Mouse (Mus musculus) liver, embryonic 16.5 days (tissue): Measurements from ENCODE around the gene Pigw. TPM values are rescaled to one million over a fixed set of nuclear protein-coding genes. Genes with fewer than 3 reads are reported as not detected.
A peak's percentile ranks its signal among the peaks of the same experiment; 100 is the strongest.

Source experiments
- ATAC-seq: fragments of 200-750 bp; cut with Nextera tagmentation; 2 replicates; pipeline ENCODE4 v1.8.0; 2017; ENCODE audit warnings: low read depth, mild to moderate bottlenecking, moderate number of reproducible peaks, moderate library complexity
- H3K27ac ChIP-seq: fragments of 300-500 bp; sonication (generic); 2 replicates; pipeline ENCODE4 v1.5.1; 2014; ENCODE audit warnings: mild to moderate bottlenecking, low read length
- H3K27me3 ChIP-seq: fragments of 300-500 bp; sonication (generic); 2 replicates; pipeline ENCODE4 v1.6.1; 2014; ENCODE audit warnings: low read depth, low read length, mixed read lengths; ENCODE audit not compliant: control insufficient read depth, insufficient read depth
- H3K36me3 ChIP-seq: fragments of 300-500 bp; sonication (generic); 2 replicates; pipeline ENCODE4 v1.6.1; 2014; ENCODE audit warnings: mild to moderate bottlenecking; ENCODE audit not compliant: control insufficient read depth, insufficient read depth
- H3K4me1 ChIP-seq: fragments of 300-500 bp; sonication (generic); 2 replicates; pipeline ENCODE4 v1.6.1; 2014; ENCODE audit warnings: low read depth, low read length, mixed read lengths; ENCODE audit not compliant: control insufficient read depth
- H3K4me2 ChIP-seq: fragments of 300-500 bp; sonication (generic); 2 replicates; pipeline ENCODE4 v1.6.1; 2014; ENCODE audit warnings: low read depth, low read length, mixed read lengths
- H3K4me3 ChIP-seq: fragments of 300-500 bp; sonication (generic); 2 replicates; pipeline ENCODE4 v1.5.1; 2014; ENCODE audit warnings: low read depth, mild to moderate bottlenecking, low read length
- H3K9ac ChIP-seq: fragments of 300-500 bp; sonication (generic); 2 replicates; pipeline ENCODE4 v1.6.1; 2014; ENCODE audit warnings: low read depth, low read length
- H3K9me3 ChIP-seq: fragments of 300-500 bp; sonication (generic); replicated peaks from 2 replicates; pipeline ENCODE4 v1.6.1; 2016; ENCODE audit warnings: low read length; ENCODE audit not compliant: control insufficient read depth
- WGBS: fragments of 180-500 bp; shearing (Covaris S2); extraction: QIAGEN DNeasy Blood & Tissue Kit; methylation state at CpG from one replicate; pipeline ENCODE4 v1.1.7; 2014; ENCODE audit not compliant: insufficient replicate concordance; 5-methylcytosine and 5-hydroxymethylcytosine counted together
- polyA plus RNA-seq: library from polyadenylated mRNA; unstranded; fragments of >200 nt; fragmentation: Nextera tagmentation; extraction: Ambion mirVana; gene quantifications from 2 replicates; pipeline ENCODE4 v1.2.1, GENCODE M21; 2015

Gene Pigw
- 1.3 and 1.4 TPM in 2 replicates for polyA plus RNA-seq

- Histone ChIP-seq H3K9ac (peak within 1 kb of the TSS; percentile 89), H3K27ac (peak within 1 kb of the TSS; percentile 81), H3K36me3 (peaks cover 2% of the 10 kb centered on the region), H3K27me3 (no peaks in the 10 kb centered on the region), H3K4me1 (peaks cover 19% of the 10 kb centered on the region), H3K4me3 (peak within 1 kb of the TSS; percentile 80), H3K9me3 (no peaks in the 10 kb centered on the region), H3K4me2 (peak within 1 kb of the TSS; percentile 100)
- under 1% methylated on average over 73 of the region's 81 CpGs for WGBS
- ATAC-seq = peak; percentile 98
Measured at GRCm38 (mm10) chr11:84879772-84880464, at the start of gene Pigw, which contains the start of gene Myo19. TSS of gene Pigw (minus strand) at chr11:84880285. TSS of gene Myo19 (plus strand) at chr11:84880148.

- H3K4me2 ChIP-seq = no peak overlapping the region
- no peak overlapping the region for H3K9ac ChIP-seq
- H3K27ac ChIP-seq = no peak overlapping the region
- no peaks in the 10 kb centered on the region for H3K27me3 ChIP-seq
- ATAC-seq = no peak
- no peaks in the 10 kb centered on the region for H3K9me3 ChIP-seq
- no peaks in the 10 kb centered on the region for H3K36me3 ChIP-seq
- peaks cover 15% of the 10 kb centered on the region for H3K4me1 ChIP-seq
- H3K4me3 ChIP-seq = no peak overlapping the region
- 71% methylated on average over 6 of the region's 8 CpGs for WGBS
Measured at GRCm38 (mm10) chr11:84920981-84921380, 40.9 kb upstream of the Pigw start.

- no peak for ATAC-seq
- Histone ChIP-seq H3K9ac (no peak overlapping the region), H3K36me3 (no peaks in the 10 kb centered on the region), H3K4me3 (no peak overlapping the region), H3K27me3 (no peaks in the 10 kb centered on the region), H3K4me1 (peaks cover 21% of the 10 kb centered on the region), H3K27ac (no peak overlapping the region), H3K4me2 (no peak overlapping the region), H3K9me3 (no peaks in the 10 kb centered on the region)
- 52% methylated on average over 7 of the region's 7 CpGs for WGBS
Measured at GRCm38 (mm10) chr11:84919951-84920350, 39.9 kb upstream of the Pigw start.

GRCm38 (mm10) chr11:84919276-84919675 is 39.2 kb upstream of the Pigw start:
- no peak overlapping the region for H3K27ac ChIP-seq
- no peak overlapping the region for H3K4me2 ChIP-seq
- ATAC-seq = no peak

GRCm38 (mm10) chr11:84918425-84918824 is 38.3 kb upstream of the Pigw start:
- ATAC-seq = peak; percentile 79
- H3K36me3 ChIP-seq = no peaks in the 10 kb centered on the region
- H3K4me2 ChIP-seq = peak overlapping the region; percentile 45
- no peaks in the 10 kb centered on the region for H3K9me3 ChIP-seq
- H3K4me1 ChIP-seq = peaks cover 24% of the 10 kb centered on the region
- H3K9ac ChIP-seq = no peak overlapping the region
- 0 out of 2 replicates have a peak overlapping the region, but pooled peaks have one; percentile 5 for H3K4me3 ChIP-seq
- H3K27me3 ChIP-seq = no peaks in the 10 kb centered on the region
- H3K27ac ChIP-seq = no peak overlapping the region
- whole genome bisulfite sequencing = 3% methylated on average over 16 of the region's 16 CpGs

More at GRCm38 (mm10) chr11:84919276-84919675, 39.2 kb upstream of the Pigw start:
- Histone ChIP-seq H3K9me3 (no peaks in the 10 kb centered on the region), H3K4me1 (peaks cover 24% of the 10 kb centered on the region), H3K36me3 (no peaks in the 10 kb centered on the region), H3K9ac (no peak overlapping the region), H3K27me3 (no peaks in the 10 kb centered on the region), H3K4me3 (no peak overlapping the region)
- 25% methylated on average over 3 of the region's 3 CpGs for WGBS

- Histone ChIP-seq H3K4me1 (peaks cover 24% of the 10 kb centered on the region), H3K9me3 (no peaks in the 10 kb centered on the region), H3K4me2 (peak overlapping the region; percentile 82), H3K36me3 (peaks cover 6% of the 10 kb centered on the region; the same call in 1 of the 2 replicates), H3K9ac (peak overlapping the region; percentile 73; the same call in 1 of the 2 replicates), H3K4me3 (peak overlapping the region; percentile 80), H3K27ac (no peak overlapping the region), H3K27me3 (no peaks in the 10 kb centered on the region)
- ATAC-seq = no peak
- 54% methylated on average over 7 of the region's 7 CpGs for WGBS
Measured at GRCm38 (mm10) chr11:84916703-84917300, 36.7 kb upstream of the Pigw start.

GRCm38 (mm10) chr11:84916053-84916702 is 36.1 kb upstream of the Pigw start, which contains the start of gene Znhit3:
TSS of gene Znhit3 (minus strand) at chr11:84916366.
- Histone ChIP-seq H3K27ac (peak within 1 kb of the TSS; percentile 46), H3K4me1 (peaks cover 24% of the 10 kb centered on the region), H3K9ac (peak within 1 kb of the TSS; percentile 73), H3K36me3 (peaks cover 8% of the 10 kb centered on the region; the same call in 1 of the 2 replicates), H3K9me3 (no peaks in the 10 kb centered on the region), H3K4me2 (peak within 1 kb of the TSS; percentile 82), H3K27me3 (no peaks in the 10 kb centered on the region), H3K4me3 (peak within 1 kb of the TSS; percentile 80)
- 3% methylated on average over 34 of the region's 34 CpGs for WGBS
- ATAC-seq = peak; percentile 84

- Histone ChIP-seq H3K4me1 (peaks cover 24% of the 10 kb centered on the region), H3K27me3 (no peaks in the 10 kb centered on the region), H3K27ac (no peak overlapping the region), H3K4me3 (0 out of 2 replicates have a peak overlapping the region, but pooled peaks have one; percentile 80), H3K36me3 (peaks cover 16% of the 10 kb centered on the region; the same call in 1 of the 2 replicates), H3K4me2 (0 out of 2 replicates have a peak overlapping the region, but pooled peaks have one; percentile 82), H3K9me3 (no peaks in the 10 kb centered on the region), H3K9ac (no peak overlapping the region)
- 70% methylated on average over 5 of the region's 5 CpGs for WGBS
- no peak for ATAC-seq
Measured at GRCm38 (mm10) chr11:84914673-84915072, 34.6 kb upstream of the Pigw start.
